Mouse (Mus musculus) retina, postnatal 7 days (tissue): ENCODE data around the gene Amotl1.

ENCODE experiments used
- DNase-seq: peaks from one replicate; pipeline ENCODE4 v3.0.0-alpha.2; 2012; ENCODE audit warnings: low read depth, low spot score

The Amotl1 gene

GRCm38 (mm10) chr9:14641310-14642067 is 3.4 kb downstream of the Amotl1 start:
- DNase-seq = no peak

- DNase-seq = no peak
Measured at GRCm38 (mm10) chr9:14636244-14636643, 8.6 kb downstream of the Amotl1 start.

GRCm38 (mm10) chr9:14635551-14635950 is 9.3 kb downstream of the Amotl1 start:
- no peak for DNase-seq

- DNase-seq = no peak
Measured at GRCm38 (mm10) chr9:14634155-14634554, 10.7 kb downstream of the Amotl1 start.

GRCm38 (mm10) chr9:14632365-14633163 is 12.3 kb downstream of the Amotl1 start:
- no peak for DNase-seq

- no peak for DNase-seq
Measured at GRCm38 (mm10) chr9:14631729-14632128, 13.1 kb downstream of the Amotl1 start.

- DNase-seq = no peak
Measured at GRCm38 (mm10) chr9:14627525-14627924, 17.3 kb downstream of the Amotl1 start.

- no peak for DNase-seq
Measured at GRCm38 (mm10) chr9:14625961-14626360, 18.9 kb downstream of the Amotl1 start.

- DNase-seq = no peak
Measured at GRCm38 (mm10) chr9:14625024-14625423, 19.8 kb downstream of the Amotl1 start.

GRCm38 (mm10) chr9:14623928-14624327 is 20.9 kb downstream of the Amotl1 start:
- no peak for DNase-seq

GRCm38 (mm10) chr9:14623250-14623649 is 21.6 kb downstream of the Amotl1 start:
- DNase-seq = no peak

- no peak for DNase-seq
Measured at GRCm38 (mm10) chr9:14622848-14623247, 22.0 kb downstream of the Amotl1 start.

GRCm38 (mm10) chr9:14620107-14620506 is 24.7 kb downstream of the Amotl1 start:
- no peak for DNase-seq

- peak; percentile 9 for DNase-seq
Measured at GRCm38 (mm10) chr9:14614931-14615880, 29.6 kb downstream of the Amotl1 start.

- peak; percentile 21 for DNase-seq
Measured at GRCm38 (mm10) chr9:14614205-14614930, 30.5 kb downstream of the Amotl1 start.

- DNase-seq = no peak
Measured at GRCm38 (mm10) chr9:14613308-14614204, 31.3 kb downstream of the Amotl1 start.

GRCm38 (mm10) chr9:14612588-14612987 is 32.3 kb downstream of the Amotl1 start:
- no peak for DNase-seq

- no peak for DNase-seq
Measured at GRCm38 (mm10) chr9:14608521-14608920, 36.3 kb downstream of the Amotl1 start.

- DNase-seq = no peak
Measured at GRCm38 (mm10) chr9:14607464-14607863, 37.4 kb downstream of the Amotl1 start.

- no peak for DNase-seq
Measured at GRCm38 (mm10) chr9:14605992-14606391, 38.9 kb downstream of the Amotl1 start.
